Mouse (Mus musculus): ENCODE measurements around the gene Lactbl1.

Gene Lactbl1

DNA sequence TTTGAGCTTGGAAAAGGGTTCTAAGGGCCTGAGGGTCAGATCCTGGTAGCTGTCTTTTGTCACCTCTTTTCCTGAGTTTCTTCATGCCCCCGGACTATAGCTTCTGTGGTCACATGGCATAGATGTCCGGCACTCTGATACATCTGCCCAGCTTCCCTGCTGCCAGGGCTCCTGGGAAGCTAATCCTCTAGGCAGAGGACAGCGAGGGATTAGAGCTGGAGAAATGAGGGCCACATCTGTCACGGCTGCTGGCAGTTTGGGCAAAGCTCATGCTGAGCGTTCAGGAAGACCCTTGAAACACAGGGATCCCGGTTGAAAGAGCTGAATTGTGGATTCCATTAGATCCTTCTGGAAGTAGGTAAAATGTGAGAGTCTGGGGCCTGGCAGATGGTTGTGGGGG is at the start of gene Lactbl1:
Gene Lactbl1, plus strand, starts transcription at position 234 of the 400 bp plus-strand sequence.
- DNase-seq (ENCODE audit: low spot score) = no peak

DNA sequence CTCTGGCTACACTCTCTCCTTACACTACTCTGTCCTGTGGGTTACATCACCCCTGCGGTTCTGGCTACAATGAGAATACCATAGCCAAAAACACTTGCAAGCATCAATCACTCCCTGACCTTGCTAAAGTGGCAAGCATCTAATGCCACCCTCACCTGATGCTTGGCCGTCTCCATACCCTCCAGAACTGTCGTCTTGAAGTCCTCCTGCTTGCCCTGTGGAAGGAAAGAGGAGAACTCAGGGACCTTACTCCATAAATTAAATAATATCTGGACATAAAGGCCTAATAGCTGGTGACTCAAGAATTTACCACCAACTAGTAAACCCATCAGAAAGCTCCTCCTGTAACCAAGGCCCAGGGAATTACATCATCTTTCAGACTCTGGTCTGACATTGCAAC is 40.5 kb upstream of the Lactbl1 start:
- DNase-seq (ENCODE audit: low spot score) = no peak

DNA sequence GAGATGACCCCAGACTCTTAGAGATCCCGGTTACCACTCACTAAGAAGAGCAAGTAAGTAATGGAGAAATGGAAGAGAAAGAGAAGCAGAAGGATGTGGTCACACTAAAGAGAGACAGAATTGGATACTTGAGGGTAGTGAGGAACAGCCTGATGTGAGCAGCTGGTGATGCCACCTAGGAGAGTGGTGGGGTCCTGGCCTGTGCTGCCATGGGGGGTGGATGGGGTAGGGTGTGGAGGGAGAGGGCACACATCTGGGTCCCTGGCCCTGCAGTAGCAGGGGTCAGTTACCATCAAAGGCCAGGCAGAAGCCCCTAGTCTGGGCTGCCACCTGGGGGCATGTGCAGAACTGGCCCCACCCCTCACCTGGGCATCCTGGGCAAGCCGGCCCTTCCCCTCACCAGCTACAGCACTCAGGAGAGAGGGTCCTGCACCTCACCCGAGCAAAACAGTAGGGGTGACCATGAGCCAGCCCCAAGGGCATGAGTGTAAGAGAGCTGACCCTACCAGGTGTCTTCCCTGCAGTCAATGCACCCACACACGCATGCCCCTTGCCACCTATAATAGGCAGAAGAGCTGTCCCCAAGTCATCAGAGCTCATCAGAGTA is 35.1 kb upstream of the Lactbl1 start:
- DNase-seq (ENCODE audit: low spot score) = no peak

DNA sequence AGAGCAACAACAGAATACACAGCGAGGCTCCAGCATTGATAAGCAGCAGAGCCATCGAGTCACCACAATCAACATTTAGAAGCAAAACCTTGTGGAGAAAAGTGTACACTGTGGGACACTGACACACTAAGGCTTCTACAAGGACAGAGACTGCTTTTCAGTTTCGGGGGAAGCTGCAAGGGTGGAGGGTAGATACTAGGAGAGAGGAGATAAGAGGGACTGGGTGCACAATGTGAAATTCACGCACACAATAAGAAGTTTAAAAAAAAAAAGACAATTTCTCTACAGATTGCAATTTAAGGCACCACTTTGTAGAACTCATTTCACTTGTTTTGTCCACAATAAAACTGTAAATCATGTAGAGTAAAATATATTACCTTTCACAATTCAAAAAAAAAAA is 34.4 kb upstream of the Lactbl1 start:
- DNase-seq (ENCODE audit: low spot score) = no peak

DNA sequence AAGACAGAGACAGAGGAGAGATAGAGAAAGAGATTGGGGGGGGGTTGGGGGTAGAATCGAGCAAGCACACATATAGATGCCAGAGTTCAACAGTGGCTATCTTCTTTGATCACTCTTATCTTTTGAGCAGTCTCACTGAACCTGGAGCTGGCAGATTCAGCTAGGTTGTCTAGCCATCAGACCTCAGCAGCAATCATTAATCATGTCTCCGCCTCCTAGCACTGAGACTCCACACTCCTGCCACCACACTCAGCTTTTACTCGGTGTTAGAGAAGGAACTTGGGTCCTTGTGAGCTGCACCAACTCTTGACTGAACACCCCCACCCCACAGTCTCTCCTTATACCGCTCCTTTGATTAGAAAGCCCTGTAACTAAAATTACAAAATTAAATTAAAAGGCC is 30.3 kb upstream of the Lactbl1 start:
- DNase-seq (ENCODE audit: low spot score) = no peak

DNA sequence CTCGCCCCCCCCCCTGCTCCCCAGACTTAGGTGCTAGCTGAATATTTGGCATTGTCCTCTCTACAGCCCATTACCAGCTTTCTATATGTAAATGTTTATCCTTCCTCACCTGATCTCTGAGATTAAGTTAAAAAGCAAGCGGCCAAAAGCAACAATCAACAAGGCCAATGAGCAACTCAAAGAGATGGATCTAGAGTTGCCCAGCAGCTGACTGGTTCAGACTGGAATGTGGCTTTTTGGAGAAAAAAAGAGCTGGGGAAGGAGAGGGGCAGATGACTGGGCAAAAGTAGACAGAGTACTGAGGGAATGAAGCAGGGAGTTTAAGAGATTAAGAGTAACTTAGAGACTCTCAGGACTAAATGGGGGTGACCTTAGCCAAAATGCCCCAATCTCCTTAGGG is 28.4 kb upstream of the Lactbl1 start:
- DNase-seq (ENCODE audit: low spot score) = no peak

DNA sequence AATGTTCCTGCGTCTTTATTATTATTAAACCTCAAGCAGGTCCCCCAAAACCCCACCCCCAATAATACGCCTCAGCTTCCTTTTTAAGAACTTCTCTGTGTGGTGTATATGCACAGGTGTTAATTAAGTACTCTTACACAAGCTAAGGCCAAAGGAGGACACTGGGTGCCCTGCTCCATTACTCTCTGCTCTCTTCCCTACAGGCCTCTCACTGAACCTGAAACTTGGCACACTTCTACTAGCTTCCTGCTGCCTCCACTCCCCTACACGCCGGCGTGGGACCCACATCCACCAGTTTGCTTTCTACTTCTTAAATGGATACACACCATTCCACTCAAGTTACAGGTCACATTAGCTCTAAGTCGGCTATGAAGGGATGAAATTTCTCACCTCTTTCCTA is 27.2 kb upstream of the Lactbl1 start:
- DNase-seq (ENCODE audit: low spot score) = no peak

DNA sequence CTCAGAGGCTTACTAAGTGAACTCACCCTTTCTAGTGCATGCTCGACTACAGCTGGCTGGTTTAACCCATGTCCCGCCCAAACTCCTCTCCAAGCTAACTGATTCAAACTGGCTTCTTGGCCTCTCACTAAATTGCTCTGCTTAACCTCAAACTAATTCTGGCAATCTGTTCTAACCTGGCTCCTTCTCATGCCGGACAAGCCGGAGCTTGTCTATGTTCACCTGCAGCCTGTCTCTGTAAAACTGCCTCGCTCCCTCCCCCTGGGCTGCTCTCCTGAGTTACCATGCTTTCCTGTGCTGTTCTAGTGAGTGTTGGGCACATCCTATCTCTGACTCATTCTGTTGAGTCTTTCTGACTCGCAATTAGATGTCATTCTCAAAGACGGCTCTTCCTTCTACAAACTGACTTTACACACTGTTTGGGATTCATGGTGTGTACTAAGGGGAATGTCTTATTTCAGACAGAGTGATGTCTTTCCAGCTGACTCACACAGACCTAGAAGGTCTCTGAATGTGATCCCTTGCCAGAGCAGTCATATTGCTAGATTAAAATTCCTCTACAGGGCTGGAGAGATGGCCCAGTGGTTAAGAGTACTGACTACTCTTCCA is 24.0 kb upstream of the Lactbl1 start:
- DNase-seq (ENCODE audit: low spot score) = no peak

DNA sequence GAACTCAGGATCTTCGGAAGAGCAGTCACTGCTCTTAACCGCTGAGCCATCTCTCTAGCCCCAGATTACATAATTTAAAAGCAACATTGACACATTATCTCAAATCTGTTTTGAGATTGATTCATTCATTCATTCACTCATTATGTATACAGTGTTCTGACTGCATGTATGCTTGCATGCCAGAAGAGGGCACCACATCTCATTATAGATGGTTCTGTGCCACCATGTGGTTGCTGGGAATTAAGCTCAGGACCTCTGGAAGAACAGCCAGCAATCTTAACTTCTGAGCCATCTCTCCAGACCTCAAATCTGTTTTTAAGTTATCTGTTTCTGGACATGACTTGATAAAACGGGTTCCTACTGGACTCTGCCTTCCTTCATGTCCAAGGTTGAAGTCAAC is 22.6 kb upstream of the Lactbl1 start:
- DNase-seq (ENCODE audit: low spot score) = no peak

DNA sequence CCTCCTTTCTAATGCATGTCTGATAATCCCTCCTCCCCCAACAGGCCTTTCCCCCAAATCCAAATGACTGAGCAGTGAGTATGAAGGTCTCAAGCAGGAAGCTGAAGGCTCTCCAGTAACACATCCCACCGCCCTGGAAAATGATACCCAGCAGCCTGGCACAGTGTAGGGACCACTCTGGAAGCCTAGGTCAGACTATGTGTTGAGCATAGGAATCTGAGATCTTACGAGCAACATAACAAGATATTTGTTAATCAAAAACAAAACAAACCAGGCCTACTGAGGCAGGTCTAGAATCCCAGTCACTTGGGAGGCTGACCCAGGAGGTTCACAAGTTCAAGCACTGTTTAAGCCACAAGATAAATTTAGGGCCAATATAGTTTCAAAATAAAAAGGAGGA is 21.9 kb upstream of the Lactbl1 start:
- no peak for DNase-seq (ENCODE audit: low spot score)

DNA sequence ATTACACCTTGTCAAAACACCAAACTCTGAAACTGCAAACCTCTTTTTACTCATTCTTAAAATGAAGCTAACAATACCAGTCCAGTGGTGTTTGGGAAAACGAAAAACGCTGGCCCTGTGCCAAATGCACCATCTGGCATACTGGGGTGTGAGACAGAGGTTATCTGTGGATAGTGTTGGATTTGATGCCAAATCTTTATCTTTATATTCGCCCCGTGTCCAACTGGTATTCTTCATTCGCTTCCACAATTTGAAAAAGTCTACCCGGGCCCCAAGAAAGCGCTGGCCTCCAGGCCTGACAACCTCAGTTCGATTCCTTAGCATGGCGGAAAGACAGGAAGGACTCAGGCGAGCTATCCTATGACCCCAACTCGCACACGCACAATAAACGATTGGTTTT is 20.9 kb upstream of the Lactbl1 start:
- DNase-seq (ENCODE audit: low spot score) = peak; percentile 64

DNA sequence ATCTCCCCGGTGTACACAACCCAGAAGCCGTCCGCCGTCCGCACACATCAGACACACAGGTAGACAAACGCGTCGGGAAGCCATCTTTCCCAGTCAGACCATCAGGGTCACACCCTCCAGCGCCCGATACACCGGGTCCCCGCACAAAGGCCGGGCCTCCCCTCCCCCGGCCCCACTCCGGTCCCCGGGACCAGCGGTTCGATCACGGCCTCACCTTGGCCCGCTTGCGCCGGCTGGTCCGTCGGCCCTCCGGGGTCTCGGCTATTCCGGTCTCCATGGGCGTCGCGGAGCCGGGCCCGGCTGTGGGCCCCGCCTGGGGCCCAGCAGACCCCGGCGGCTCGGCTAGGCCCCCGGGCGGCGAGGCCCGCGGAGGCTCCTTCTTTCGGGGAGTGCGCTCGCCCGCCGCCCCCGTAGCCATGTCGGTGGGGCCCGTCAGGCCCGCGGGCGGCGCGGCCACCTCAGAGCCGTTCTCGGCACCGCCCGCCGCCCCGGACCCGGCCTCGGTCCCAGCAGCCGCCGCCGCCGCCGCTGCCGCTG is 20.3 kb upstream of the Lactbl1 start:
- DNase-seq (ENCODE audit: low spot score) = peak; percentile 33

DNA sequence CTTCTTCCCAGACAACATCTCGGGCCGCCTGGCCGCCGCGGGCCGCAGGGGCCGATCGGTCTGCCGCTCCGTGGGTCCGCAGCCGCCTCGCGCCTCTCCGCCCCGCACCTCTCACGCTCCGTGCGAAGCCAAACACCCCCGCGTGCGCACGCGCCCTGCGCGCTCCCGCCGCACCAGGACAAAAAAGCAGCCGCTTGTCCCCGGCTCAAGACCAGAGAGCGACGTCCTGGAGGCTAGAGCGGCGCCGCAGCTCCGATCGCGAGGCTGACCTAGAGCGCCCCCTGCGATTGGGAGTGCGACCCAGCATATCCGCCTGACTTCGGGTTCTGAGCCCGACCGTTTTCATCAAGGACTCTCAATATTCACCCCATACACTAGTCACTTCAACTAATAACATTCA is 19.9 kb upstream of the Lactbl1 start, which contains the start of gene Kdm1a:
Gene Kdm1a, minus strand, starts transcription at position 156 of the 400 bp plus-strand sequence.
- peak; percentile 96 for DNase-seq (ENCODE audit: low spot score)

DNA sequence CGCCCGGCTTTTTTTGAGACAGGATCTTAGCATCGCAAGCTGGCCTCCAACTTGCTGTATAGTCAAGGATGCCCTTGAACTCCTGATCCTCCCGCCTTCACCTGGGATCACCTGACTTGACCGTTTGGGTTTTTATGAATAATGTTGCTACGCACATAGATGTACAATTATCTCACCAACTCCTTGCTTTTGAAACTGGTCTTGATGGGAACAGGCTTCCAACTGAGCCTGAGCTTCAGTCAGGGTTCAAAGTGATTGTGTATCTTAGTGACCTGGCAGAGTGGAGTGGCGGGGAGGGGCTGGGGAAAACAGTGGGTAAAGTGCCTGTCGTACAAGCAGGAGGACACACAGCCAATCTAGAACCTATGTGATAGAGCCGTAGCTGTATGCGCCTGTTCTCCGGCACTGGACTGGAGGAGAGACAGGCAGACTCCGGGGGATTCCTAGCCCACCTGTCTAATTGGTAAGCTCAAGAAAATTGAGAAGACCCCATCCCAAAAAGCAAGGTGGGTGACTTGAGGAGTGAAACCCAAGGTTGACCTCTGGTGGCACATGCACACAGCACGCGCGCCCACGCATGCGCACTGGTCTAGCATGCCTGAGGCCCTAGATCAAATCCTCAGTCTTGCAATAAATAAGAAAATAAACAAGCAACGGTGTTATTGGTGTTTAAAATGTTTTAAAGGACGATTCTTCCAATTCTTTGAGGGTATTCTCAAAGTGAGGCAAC is 16.5 kb upstream of the Lactbl1 start:
- DNase-seq (ENCODE audit: low spot score) = no peak

DNA sequence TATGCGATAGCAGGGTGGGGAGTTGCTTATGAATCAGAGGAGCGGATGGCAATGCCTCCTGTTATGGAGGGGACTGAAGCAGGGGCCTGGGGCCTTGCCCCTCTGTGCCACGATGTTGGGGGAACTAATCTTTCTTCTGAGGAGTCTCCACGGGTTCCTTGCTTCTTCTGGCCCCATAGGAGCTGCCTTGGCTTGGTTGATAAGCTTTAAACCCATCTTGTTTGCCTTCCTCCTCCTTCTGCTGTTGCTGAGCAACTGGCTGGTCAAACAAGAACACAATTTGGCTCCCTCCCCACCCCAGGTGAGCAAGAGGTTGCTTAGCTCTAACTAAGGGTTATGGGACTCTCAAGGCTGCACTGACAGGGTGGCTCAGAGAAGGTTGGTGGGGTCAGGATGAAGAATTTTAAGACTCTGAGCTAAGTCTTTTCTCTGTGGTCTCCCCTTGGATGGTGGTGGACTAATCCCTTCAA is 12.0 kb upstream of the Lactbl1 start, which contains the start of gene Tex46:
Gene Tex46, plus strand, starts transcription at position 51 of the 470 bp plus-strand sequence.
- peak; percentile 26 for DNase-seq (ENCODE audit: low spot score)

DNA sequence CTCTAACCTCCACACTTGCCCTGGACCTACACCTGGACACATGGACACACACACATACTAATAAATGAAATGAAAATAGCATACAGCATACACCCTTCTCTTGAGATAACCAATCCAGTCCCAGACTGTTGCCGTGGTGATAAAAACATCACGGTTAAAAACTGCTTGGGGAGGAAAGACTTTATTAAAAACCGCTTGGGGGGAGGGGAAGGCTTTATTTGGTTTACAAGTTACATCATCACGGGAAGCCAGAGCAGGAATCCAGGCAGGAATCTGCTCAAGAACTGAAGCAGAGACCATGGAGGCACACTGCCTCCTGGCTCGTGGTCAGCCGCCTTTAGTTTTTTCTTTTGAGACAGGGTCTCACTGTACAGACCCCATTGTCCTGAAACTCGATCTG is 8.8 kb upstream of the Lactbl1 start:
- DNase-seq (ENCODE audit: low spot score) = no peak

DNA sequence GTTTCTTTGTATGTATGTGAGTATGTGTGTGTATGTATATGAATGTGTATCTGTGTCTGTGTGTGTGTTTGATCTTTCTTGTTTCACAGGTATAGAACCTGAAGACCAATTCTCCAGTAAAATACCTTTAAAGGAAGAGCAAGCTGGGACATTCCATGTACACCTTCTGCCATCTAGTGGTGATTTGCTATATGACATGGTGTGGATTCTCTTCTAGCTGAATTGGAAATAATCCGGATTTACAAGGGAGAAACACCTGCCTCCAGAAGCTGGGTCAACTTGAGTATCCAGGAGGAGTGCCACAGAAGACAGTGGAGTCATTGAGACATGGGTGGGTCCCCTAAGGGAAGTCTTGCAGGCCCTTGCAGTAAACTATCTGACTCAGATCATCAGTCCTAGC is 1.1 kb upstream of the Lactbl1 start:
- peak; percentile 38 for DNase-seq (ENCODE audit: low spot score)

DNA sequence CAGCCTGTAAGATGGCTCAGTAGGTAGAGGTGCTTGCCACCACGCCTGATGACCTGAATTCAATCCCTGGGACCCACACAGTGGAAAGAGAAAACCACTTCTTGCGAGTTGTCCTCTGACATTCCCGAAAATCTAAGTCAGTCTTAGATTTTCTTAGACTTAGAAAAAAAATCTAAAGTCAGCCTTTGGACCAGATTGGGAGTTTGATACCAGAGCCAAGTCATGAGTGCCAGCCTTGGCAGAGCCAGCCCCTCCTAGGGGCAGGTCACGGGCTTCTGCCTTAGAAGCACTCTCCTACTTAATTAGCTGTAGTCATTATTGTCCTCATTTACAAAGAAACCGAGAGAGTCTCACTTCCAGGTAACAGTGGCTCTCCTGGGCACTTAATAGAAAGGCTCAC is 465 bp upstream of the Lactbl1 start:
- no peak for DNase-seq (ENCODE audit: low spot score)

DNA sequence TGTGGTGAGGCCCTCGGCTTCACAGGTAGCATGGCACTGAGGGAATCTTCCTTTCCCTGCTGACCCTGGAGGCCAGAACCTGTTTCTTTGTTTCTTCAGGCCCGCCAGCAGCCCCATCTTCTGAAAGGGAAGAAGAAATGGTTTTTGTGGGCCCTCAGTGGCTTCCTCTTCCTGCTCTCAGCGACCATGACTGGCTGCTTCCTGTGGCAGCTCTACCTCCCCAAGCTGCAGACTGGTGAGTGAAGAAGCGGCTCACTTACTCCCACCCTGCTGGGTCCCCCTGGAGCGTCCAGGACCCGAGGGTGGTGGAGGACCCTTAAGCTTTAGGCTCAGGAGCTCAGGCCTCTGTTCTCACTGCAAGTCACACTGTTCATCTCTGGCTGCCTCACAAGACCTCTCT is 4.2 kb downstream of the Lactbl1 start:
- no peak for DNase-seq (ENCODE audit: low spot score)

DNA sequence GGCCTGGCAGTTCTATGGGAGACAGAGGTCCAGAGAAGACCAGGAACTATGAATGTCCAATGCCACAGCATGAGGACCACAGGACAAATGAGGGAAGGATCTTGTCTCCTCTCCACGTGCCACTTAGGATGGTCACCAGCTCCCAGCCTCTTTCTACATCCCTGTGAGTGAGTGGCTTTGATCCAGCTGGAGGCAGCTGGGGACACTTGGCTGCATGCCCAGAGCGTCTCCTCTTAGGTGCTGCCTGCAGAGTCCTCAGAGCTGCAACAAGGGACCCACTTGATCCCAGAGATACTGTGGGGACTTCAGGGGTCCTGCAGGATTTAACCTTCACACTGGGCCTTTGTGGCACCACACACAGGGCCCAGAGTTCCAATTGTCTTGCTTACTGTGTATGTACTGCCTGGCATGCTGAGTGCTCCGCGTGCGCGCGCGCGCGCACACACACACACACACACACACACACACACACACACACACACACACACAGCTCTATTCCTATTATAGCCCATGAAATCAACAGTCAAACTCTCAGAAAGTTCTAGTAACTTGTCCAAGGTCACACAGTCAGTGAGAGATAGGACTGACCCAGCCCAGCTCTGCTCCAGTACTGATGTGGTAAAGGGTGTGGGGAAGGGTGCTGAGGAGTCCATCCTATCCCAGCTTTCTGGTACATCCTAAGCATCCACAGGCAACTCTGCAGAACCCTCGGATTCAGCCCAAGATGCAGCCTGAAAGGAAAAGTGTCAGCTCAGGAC is 9.0 kb downstream of the Lactbl1 start:
- no peak for DNase-seq (ENCODE audit: low spot score)

DNA sequence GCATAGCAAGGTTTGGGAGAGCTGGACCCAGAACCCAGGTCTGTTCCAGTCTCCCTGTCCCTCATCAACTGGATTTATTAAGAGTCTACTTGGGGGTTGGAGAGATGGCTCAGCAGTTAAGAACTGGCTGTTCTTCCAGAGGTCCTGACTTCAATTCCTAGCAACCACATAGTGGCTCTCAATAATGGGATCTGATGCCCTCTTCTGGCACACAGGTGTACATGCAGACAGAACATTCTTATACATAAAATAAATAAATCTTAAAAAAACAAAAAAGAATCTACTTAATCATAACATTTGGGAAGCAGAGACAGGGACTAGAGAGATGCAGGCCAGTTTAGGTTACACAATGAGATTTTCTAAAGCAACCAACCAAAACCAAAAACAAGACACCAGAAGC is 13.6 kb downstream of the Lactbl1 start:
- DNase-seq (ENCODE audit: low spot score) = no peak

DNA sequence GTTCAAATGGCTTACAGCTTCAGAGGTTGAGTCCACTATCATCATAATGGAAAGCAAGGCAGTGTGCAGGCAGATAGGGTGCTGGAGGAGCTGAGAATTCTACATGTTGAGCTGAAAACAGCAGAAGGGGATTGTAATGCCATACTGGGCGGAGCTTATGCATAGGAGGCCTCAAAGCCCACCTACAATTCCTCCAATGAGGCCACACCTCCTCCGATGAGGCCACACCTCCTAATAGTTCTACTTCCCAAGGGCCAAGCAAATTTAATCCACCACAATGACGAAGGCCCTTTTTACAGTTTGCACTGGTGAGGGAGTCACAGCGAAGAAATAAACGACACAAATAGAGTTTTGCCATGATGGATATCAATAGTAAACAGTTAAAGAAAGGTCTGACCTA is 14.1 kb downstream of the Lactbl1 start:
- DNase-seq (ENCODE audit: low spot score) = no peak

Measured in urinary bladder, postnatal 14 days (tissue).